Mouse (Mus musculus) brown adipose tissue, adult 24 weeks (tissue): Measurements from ENCODE around the gene Cytip. TPM values are rescaled to one million over a fixed set of nuclear protein-coding genes. Genes with fewer than 3 reads are reported as not detected.

ENCODE experiments used
- H3K27ac ChIP-seq: fragments of 200-500 bp; replicated peaks from 2 replicates; pipeline ENCODE4 v1.5.1; 2012; ENCODE audit warnings: low read depth, mild to moderate bottlenecking, low read length
- H3K4me1 ChIP-seq: fragments of 200-500 bp; 2 replicates; pipeline ENCODE4 v1.6.1; 2012; ENCODE audit warnings: low read length, mixed read lengths; ENCODE audit not compliant: control insufficient read depth, insufficient read depth, insufficient read length
- H3K4me3 ChIP-seq: fragments of 200-500 bp; 2 replicates; pipeline ENCODE4 v1.5.1; 2012; ENCODE audit warnings: low read depth, mild to moderate bottlenecking, low read length, moderate library complexity; ENCODE audit not compliant: insufficient read depth
- polyA plus RNA-seq: library from polyadenylated mRNA; stranded (reverse); fragments of >200 nt; gene quantifications from 2 replicates; pipeline ENCODE4 v1.2.4, GENCODE M21; 2012; ENCODE audit not compliant: missing spikeins, insufficient read depth, insufficient read length

The Cytip gene
- polyA plus RNA-seq, 1 experiment: 1.6 TPM

- no peak overlapping the region for H3K27ac ChIP-seq
- peaks cover 6% of the 10 kb centered on the region for H3K4me1 ChIP-seq
- no peak overlapping the region for H3K4me3 ChIP-seq
Observed at GRCm38 (mm10) chr2:58174476-58175286, 20.7 kb downstream of the Cytip start.

GRCm38 (mm10) chr2:58172963-58173362 is 22.4 kb downstream of the Cytip start:
- H3K4me1 ChIP-seq: peaks cover 6% of the 10 kb centered on the region
- no peak overlapping the region for H3K27ac ChIP-seq
- H3K4me3 ChIP-seq: no peak overlapping the region

GRCm38 (mm10) chr2:58169173-58169572 is 26.2 kb downstream of the Cytip start:
- Histone ChIP-seq H3K27ac (no peak overlapping the region), H3K4me1 (no peaks in the 10 kb centered on the region), H3K4me3 (no peak overlapping the region)

GRCm38 (mm10) chr2:58167654-58168053 is 27.7 kb downstream of the Cytip start:
- Histone ChIP-seq H3K4me1 (no peaks in the 10 kb centered on the region), H3K27ac (no peak overlapping the region), H3K4me3 (no peak overlapping the region)

- Histone ChIP-seq H3K4me1 (no peaks in the 10 kb centered on the region), H3K27ac (no peak overlapping the region), H3K4me3 (no peak overlapping the region)
Observed at GRCm38 (mm10) chr2:58166764-58167163, 28.6 kb downstream of the Cytip start.

- H3K4me1 ChIP-seq: no peaks in the 10 kb centered on the region
- H3K4me3 ChIP-seq: no peak overlapping the region
- H3K27ac ChIP-seq: no peak overlapping the region
Observed at GRCm38 (mm10) chr2:58163457-58164181, 31.7 kb downstream of the Cytip start.

GRCm38 (mm10) chr2:58161813-58162212 is 33.5 kb downstream of the Cytip start:
- no peak overlapping the region for H3K27ac ChIP-seq
- no peak overlapping the region for H3K4me3 ChIP-seq
- H3K4me1 ChIP-seq: no peaks in the 10 kb centered on the region

- H3K27ac ChIP-seq: peak overlapping the region; percentile 65
- no peaks in the 10 kb centered on the region for H3K4me1 ChIP-seq
- peak overlapping the region; percentile 20 for H3K4me3 ChIP-seq
Observed at GRCm38 (mm10) chr2:58160541-58161307, 34.6 kb downstream of the Cytip start.

- H3K27ac ChIP-seq: peak overlapping the region; percentile 64
- H3K4me1 ChIP-seq: no peaks in the 10 kb centered on the region
- peak overlapping the region; percentile 49 for H3K4me3 ChIP-seq
Observed at GRCm38 (mm10) chr2:58159880-58160279, 35.5 kb downstream of the Cytip start.

GRCm38 (mm10) chr2:58159121-58159520 is 36.2 kb downstream of the Cytip start:
- Histone ChIP-seq H3K27ac (peak overlapping the region; percentile 46), H3K4me3 (peak overlapping the region; percentile 12; the same call in 1 of the 2 replicates), H3K4me1 (no peaks in the 10 kb centered on the region)

GRCm38 (mm10) chr2:58158539-58158938 is 36.8 kb downstream of the Cytip start:
- no peaks in the 10 kb centered on the region for H3K4me1 ChIP-seq
- no peak overlapping the region; the same call in 1 of the 2 replicates for H3K4me3 ChIP-seq
- H3K27ac ChIP-seq: no peak overlapping the region

- peak overlapping the region; percentile 6 for H3K4me3 ChIP-seq
- H3K27ac ChIP-seq: peak overlapping the region; percentile 31; the same call in 1 of the 2 replicates
- H3K4me1 ChIP-seq: no peaks in the 10 kb centered on the region
Observed at GRCm38 (mm10) chr2:58158107-58158506, 37.2 kb downstream of the Cytip start.

GRCm38 (mm10) chr2:58157466-58157865 is 37.9 kb downstream of the Cytip start:
- Histone ChIP-seq H3K4me3 (no peak overlapping the region; the same call in 1 of the 2 replicates), H3K4me1 (no peaks in the 10 kb centered on the region), H3K27ac (no peak overlapping the region)

- Histone ChIP-seq H3K4me1 (no peaks in the 10 kb centered on the region), H3K4me3 (no peak overlapping the region), H3K27ac (peak overlapping the region; percentile 63)
Observed at GRCm38 (mm10) chr2:58156495-58157392, 38.6 kb downstream of the Cytip start.
